Mouse (Mus musculus) thymus, adult 2 months (tissue): ENCODE results near the gene Glo1. TPM values are rescaled to one million over a fixed set of nuclear protein-coding genes. Genes with fewer than 3 reads are reported as not detected.
"Not testable (repeated sequence)": the region's sequence is repeated elsewhere in the genome, so short reads cannot be mapped to it uniquely, and the experiment has no call there.

Experiments
- DNase-seq: peaks from one replicate; pipeline ENCODE4 v3.0.0; 2021
- H3K27ac ChIP-seq: fragments of 200-500 bp; 2 replicates; pipeline ENCODE4 v1.5.1; 2012; ENCODE audit warnings: low read length, control low read depth; ENCODE audit not compliant: control insufficient read depth, insufficient read depth
- H3K27me3 ChIP-seq: fragments of 200-500 bp; 2 replicates; pipeline ENCODE4 v1.6.1; 2012; ENCODE audit warnings: mild to moderate bottlenecking, low read length, moderate library complexity, mixed read lengths; ENCODE audit not compliant: control insufficient read depth, insufficient read depth
- H3K36me3 ChIP-seq: fragments of 200-500 bp; 2 replicates; pipeline ENCODE4 v1.6.1; 2012; ENCODE audit warnings: mild to moderate bottlenecking, low read length, moderate library complexity; ENCODE audit not compliant: control insufficient read depth, insufficient read depth
- H3K4me1 ChIP-seq: fragments of 200-500 bp; replicated peaks from 2 replicates; pipeline ENCODE4 v1.6.1; 2012; ENCODE audit warnings: low read length; ENCODE audit not compliant: control insufficient read depth, insufficient read depth
- H3K4me3 ChIP-seq: fragments of 200-500 bp; 2 replicates; pipeline ENCODE4 v1.5.1; 2012; ENCODE audit warnings: mild to moderate bottlenecking, low read length, control low read depth, moderate library complexity; ENCODE audit not compliant: control insufficient read depth, insufficient read depth
- CTCF ChIP-seq: fragments of 200-500 bp; IDR thresholded peaks from 2 replicates; pipeline ENCODE4 v1.5.1; 2012; ENCODE audit warnings: mild to moderate bottlenecking, control low read depth, low read length, moderate library complexity, borderline replicate concordance; ENCODE audit not compliant: control insufficient read depth, poor library complexity, insufficient read depth; ENCODE audit errors: extremely low read depth
- POLR2A ChIP-seq: fragments of 200-500 bp; IDR thresholded peaks from 2 replicates; pipeline ENCODE4 v1.6.1; 2012; ENCODE audit warnings: mild to moderate bottlenecking, low read length, control low read depth, moderate library complexity; ENCODE audit not compliant: control insufficient read depth, poor library complexity, insufficient read depth; ENCODE audit errors: extremely low read depth
- WGBS: fragments of 180-500 bp; shearing (Covaris S2); methylation state at CpG from one replicate; pipeline ENCODE4 v1.1.7; 2018; 5-methylcytosine and 5-hydroxymethylcytosine counted together
- polyA plus RNA-seq: library from polyadenylated mRNA; depleted of rRNA; stranded (reverse); fragments of >200 nt; gene quantifications from 2 replicates; pipeline ENCODE4 v1.2.3, GENCODE M21; 2012

The Glo1 gene
- polyA plus RNA-seq, 1 experiment: 43.6 TPM

DNA sequence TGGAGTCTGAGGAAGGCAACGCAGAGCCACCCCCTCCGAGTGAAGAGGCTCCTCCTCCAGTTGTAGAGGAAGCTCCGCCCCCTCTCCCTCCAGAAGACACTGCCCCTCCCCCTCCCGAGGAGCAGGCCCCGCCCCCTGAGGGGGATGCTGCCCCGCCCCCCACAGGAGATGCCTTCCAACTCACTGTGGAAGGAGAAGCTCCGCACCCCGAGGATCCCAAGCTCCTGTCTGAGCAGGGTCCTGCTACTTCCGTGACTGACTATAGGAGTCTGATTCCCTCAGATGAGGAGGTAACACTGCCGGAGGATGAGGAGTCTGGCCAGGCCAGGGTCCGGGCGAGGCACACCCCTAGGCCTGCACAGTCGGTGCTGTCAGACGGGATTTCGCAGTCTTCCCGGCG, 8.7 kb upstream of the Glo1 start:
- H3K27ac ChIP-seq: no peak overlapping the region
- peaks cover 11% of the 10 kb centered on the region; the same call in 1 of the 2 replicates for H3K36me3 ChIP-seq
- DNase-seq: peak; percentile 14
- WGBS: 80% methylated on average over 17 of the region's 17 CpGs
- TF ChIP-seq CTCF: no peak
- TF ChIP-seq POLR2A: no peak
- H3K4me3 ChIP-seq: no peak overlapping the region
- H3K27me3 ChIP-seq: no peaks in the 10 kb centered on the region
- no peaks in the 10 kb centered on the region for H3K4me1 ChIP-seq

DNA sequence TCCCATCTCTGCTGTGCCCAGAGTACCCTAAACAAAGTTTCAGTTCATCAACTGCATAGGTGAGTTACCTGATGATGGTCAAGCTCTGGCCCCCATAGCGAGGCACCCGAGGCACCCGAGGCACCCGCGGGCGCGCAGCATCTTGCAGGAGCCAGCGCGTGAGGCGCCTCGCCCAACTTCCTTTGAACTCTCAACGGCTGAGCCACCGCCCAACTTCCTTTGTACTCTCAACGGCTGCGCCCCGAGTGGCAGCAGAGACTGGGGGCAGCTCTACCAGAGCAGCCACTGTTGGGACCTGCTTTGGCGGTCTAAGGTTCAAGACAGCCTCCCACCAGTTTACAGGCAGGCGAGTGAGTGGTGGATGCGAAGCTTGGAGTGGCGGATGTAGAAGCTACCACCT, 2.5 kb downstream of the Glo1 start, which contains the start of gene Dnah8:
TSS of gene Dnah8 (plus strand) at position 223 of the 400 bp plus-strand sequence.
- no CpG with 5 or more reads among the region's 20 CpGs for WGBS
- H3K36me3 ChIP-seq, H3K4me1 ChIP-seq, H3K27me3 ChIP-seq, H3K27ac ChIP-seq, DNase-seq: not testable (repeated sequence)
- 0 out of 2 replicates have a peak within 1 kb of the TSS, but pooled peaks have one; percentile 21 for H3K4me3 ChIP-seq

GRCm38 (mm10) chr17:30623200-30623599, 3.5 kb downstream of the Glo1 start:
- TF ChIP-seq POLR2A (no peak), CTCF (no peak)
- 32% methylated on average over 3 of the region's 3 CpGs for WGBS
- H3K27ac ChIP-seq: no peak overlapping the region
- no peak for DNase-seq
- H3K4me3 ChIP-seq: 0 out of 2 replicates have a peak overlapping the region, but pooled peaks have one; percentile 21
- H3K4me1 ChIP-seq: no peaks in the 10 kb centered on the region; the same call in 1 of the 2 replicates
- no peaks in the 10 kb centered on the region for H3K27me3 ChIP-seq
- peaks cover 5% of the 10 kb centered on the region; the same call in 1 of the 2 replicates for H3K36me3 ChIP-seq

GRCm38 (mm10) chr17:30621450-30621849, 5.2 kb downstream of the Glo1 start:
- Histone ChIP-seq H3K27ac (no peak overlapping the region), H3K36me3 (peaks cover 5% of the 10 kb centered on the region; the same call in 1 of the 2 replicates), H3K4me1 (no peaks in the 10 kb centered on the region; the same call in 1 of the 2 replicates), H3K4me3 (no peak overlapping the region), H3K27me3 (no peaks in the 10 kb centered on the region)
- TF ChIP-seq CTCF: no peak
- TF ChIP-seq POLR2A: no peak
- no peak for DNase-seq
- WGBS: 87% methylated on average over 4 of the region's 4 CpGs

- no peak for TF ChIP-seq POLR2A
- no peak for TF ChIP-seq CTCF
- no peaks in the 10 kb centered on the region for H3K27me3 ChIP-seq
- H3K27ac ChIP-seq: no peak overlapping the region
- no peak overlapping the region for H3K4me3 ChIP-seq
- DNase-seq: no peak
- peaks cover 5% of the 10 kb centered on the region; the same call in 1 of the 2 replicates for H3K36me3 ChIP-seq
- no peaks in the 10 kb centered on the region; the same call in 1 of the 2 replicates for H3K4me1 ChIP-seq
- WGBS: 78% methylated on average over 2 of the region's 2 CpGs
These were observed 6.1 kb downstream of the Glo1 start for GRCm38 (mm10) chr17:30620548-30620947.

GRCm38 (mm10) chr17:30619153-30619552, 7.5 kb downstream of the Glo1 start:
- DNase-seq: no peak
- no peak overlapping the region for H3K27ac ChIP-seq
- 62% methylated on average over 2 of the region's 2 CpGs for WGBS

More at GRCm38 (mm10) chr17:30619153-30619552, 7.5 kb downstream of the Glo1 start:
- no peaks in the 10 kb centered on the region; the same call in 1 of the 2 replicates for H3K4me1 ChIP-seq
- no peak overlapping the region for H3K4me3 ChIP-seq
- TF ChIP-seq CTCF: no peak
- no peak for TF ChIP-seq POLR2A
- H3K36me3 ChIP-seq: peaks cover 5% of the 10 kb centered on the region; the same call in 1 of the 2 replicates
- H3K27me3 ChIP-seq: no peaks in the 10 kb centered on the region
